Mouse (Mus musculus) neural tube, embryonic 14.5 days (tissue): ENCODE measurements at regions not wholly inside any gene's neighbourhood (a gene's known extent, or its start where the extent isn't known, plus 50 kb on each side); places are given as distances from the start of the nearest gene placed in this dataset.

ENCODE experiments used
- ATAC-seq: fragments of 200-750 bp; cut with Nextera tagmentation; 2 replicates; pipeline ENCODE4 v1.8.0; 2017; ENCODE audit warnings: low read depth, mild to moderate bottlenecking, moderate TSS enrichment, moderate library complexity
- H3K27ac ChIP-seq: fragments of 300-500 bp; sonication (generic); 2 replicates; pipeline ENCODE4 v1.5.1; 2014; ENCODE audit warnings: low read depth, mild to moderate bottlenecking, control low read depth, low read length, moderate library complexity, mixed read lengths
- H3K27me3 ChIP-seq: fragments of 300-500 bp; sonication (generic); 2 replicates; pipeline ENCODE4 v1.6.1; 2014; ENCODE audit warnings: low read length; ENCODE audit not compliant: control insufficient read depth, insufficient read depth
- H3K36me3 ChIP-seq: fragments of 300-500 bp; sonication (generic); 2 replicates; pipeline ENCODE4 v1.6.1; 2014; ENCODE audit warnings: low read length, mixed read lengths; ENCODE audit not compliant: control insufficient read depth, insufficient read depth
- H3K4me1 ChIP-seq: fragments of 300-500 bp; sonication (generic); 2 replicates; pipeline ENCODE4 v1.6.1; 2014; ENCODE audit warnings: low read length; ENCODE audit not compliant: control insufficient read depth, insufficient read depth
- H3K4me2 ChIP-seq: fragments of 300-500 bp; sonication (generic); 2 replicates; pipeline ENCODE4 v1.6.1; 2014; ENCODE audit warnings: mild to moderate bottlenecking, low read depth, low read length, control low read depth
- H3K4me3 ChIP-seq: fragments of 300-500 bp; sonication (generic); 2 replicates; pipeline ENCODE4 v1.5.1; 2014; ENCODE audit warnings: low read depth, low read length, control low read depth, mixed read lengths
- H3K9ac ChIP-seq: fragments of 300-500 bp; sonication (generic); replicated peaks from 2 replicates; pipeline ENCODE4 v1.6.1; 2014; ENCODE audit warnings: low read depth, mild to moderate bottlenecking, control low read depth, low read length, mixed read lengths
- H3K9me3 ChIP-seq: fragments of 300-500 bp; sonication (generic); 2 replicates; pipeline ENCODE4 v1.6.1; 2016; ENCODE audit warnings: low read length; ENCODE audit not compliant: control insufficient read depth
- WGBS: fragments of 180-500 bp; shearing (Covaris S2); extraction: QIAGEN DNeasy Blood & Tissue Kit; methylation state at CpG from one replicate; pipeline ENCODE4 v1.1.7; 2014; 5-methylcytosine and 5-hydroxymethylcytosine counted together

GRCm38 (mm10) chr9:112735761-112736160, 500.0 kb upstream of the Arpp21 start:
- no peaks in the 10 kb centered on the region for H3K9me3 ChIP-seq
- H3K4me1 ChIP-seq: no peaks in the 10 kb centered on the region
- ATAC-seq: no peak
- no peak overlapping the region for H3K4me2 ChIP-seq
- no peak overlapping the region for H3K9ac ChIP-seq
- H3K4me3 ChIP-seq: no peak overlapping the region
- H3K36me3 ChIP-seq: no peaks in the 10 kb centered on the region
- no peaks in the 10 kb centered on the region for H3K27me3 ChIP-seq
- H3K27ac ChIP-seq: no peak overlapping the region

DNA sequence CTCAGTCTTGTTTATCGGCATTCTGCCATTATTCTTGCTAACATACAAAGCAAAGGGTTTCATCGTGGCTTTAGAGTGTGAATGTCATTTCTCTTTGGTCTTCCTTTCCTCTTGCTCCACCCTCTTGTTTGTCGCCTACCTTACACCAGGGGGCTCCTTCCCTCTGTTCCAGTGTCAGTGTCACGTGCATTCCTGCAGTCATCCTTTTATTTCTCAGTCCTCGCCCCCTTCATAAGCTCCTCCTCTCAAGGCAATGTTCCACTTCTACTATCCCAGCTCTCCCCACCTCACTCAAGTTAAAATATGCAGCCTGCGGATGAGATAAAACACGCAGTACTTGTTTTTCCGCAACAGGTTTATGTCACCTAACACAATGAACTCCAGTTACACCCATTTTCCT, 489.8 kb upstream of the Arpp21 start:
- Histone ChIP-seq H3K9ac (no peak overlapping the region), H3K36me3 (no peaks in the 10 kb centered on the region), H3K27me3 (no peaks in the 10 kb centered on the region), H3K9me3 (no peaks in the 10 kb centered on the region), H3K4me3 (no peak overlapping the region), H3K4me1 (no peaks in the 10 kb centered on the region), H3K27ac (no peak overlapping the region), H3K4me2 (no peak overlapping the region)
- 40% methylated on average over 8 of the region's 8 CpGs for WGBS
- ATAC-seq: no peak; the same call in 1 of the 2 replicates

GRCm38 (mm10) chr9:112725103-112725502, 489.4 kb upstream of the Arpp21 start:
- Histone ChIP-seq H3K4me3 (no peak overlapping the region), H3K4me1 (no peaks in the 10 kb centered on the region), H3K9me3 (no peaks in the 10 kb centered on the region), H3K9ac (no peak overlapping the region), H3K4me2 (no peak overlapping the region), H3K27ac (no peak overlapping the region), H3K36me3 (no peaks in the 10 kb centered on the region), H3K27me3 (no peaks in the 10 kb centered on the region)
- no peak for ATAC-seq
- WGBS: 58% methylated on average over 4 of the region's 4 CpGs

GRCm38 (mm10) chr9:112723346-112723745, 487.6 kb upstream of the Arpp21 start:
- 81% methylated on average over 1 of the region's 1 CpGs for WGBS
- Histone ChIP-seq H3K4me2 (no peak overlapping the region), H3K27ac (no peak overlapping the region), H3K4me1 (no peaks in the 10 kb centered on the region), H3K9ac (no peak overlapping the region), H3K27me3 (no peaks in the 10 kb centered on the region), H3K9me3 (no peaks in the 10 kb centered on the region), H3K4me3 (no peak overlapping the region), H3K36me3 (no peaks in the 10 kb centered on the region)
- no peak for ATAC-seq

GRCm38 (mm10) chr9:112722501-112722900, 486.8 kb upstream of the Arpp21 start:
- Histone ChIP-seq H3K27me3 (no peaks in the 10 kb centered on the region), H3K9ac (no peak overlapping the region), H3K36me3 (no peaks in the 10 kb centered on the region), H3K4me2 (no peak overlapping the region), H3K9me3 (no peaks in the 10 kb centered on the region), H3K4me3 (no peak overlapping the region), H3K4me1 (no peaks in the 10 kb centered on the region), H3K27ac (no peak overlapping the region)
- ATAC-seq: no peak
- 91% methylated on average over 4 of the region's 4 CpGs for WGBS

DNA sequence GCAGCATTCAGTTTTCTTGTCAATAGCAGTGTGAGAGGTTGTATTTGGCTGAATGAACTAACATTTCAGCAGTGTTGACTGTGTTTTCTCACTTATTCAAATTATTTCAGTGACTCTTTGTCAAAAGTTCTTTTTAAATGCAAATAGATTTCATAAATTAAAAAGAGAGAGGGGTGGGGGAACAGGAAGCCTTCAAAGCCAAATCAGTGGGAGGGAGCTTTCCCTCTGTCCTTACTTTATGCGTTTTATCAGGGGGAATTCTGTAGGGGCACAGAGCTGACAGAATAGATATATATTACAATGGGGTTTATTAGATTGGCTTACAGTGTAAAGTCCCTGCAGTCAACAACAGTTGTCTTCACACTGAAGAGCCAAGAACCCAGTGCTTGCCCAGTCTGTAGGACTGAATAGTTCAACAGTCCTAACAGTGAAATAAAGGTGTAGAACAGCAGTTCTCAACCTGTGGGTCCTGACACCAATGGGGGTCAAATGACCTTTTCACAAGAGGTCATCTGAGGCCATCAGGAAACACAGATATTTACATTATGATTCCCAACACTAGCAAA, 479.5 kb upstream of the Arpp21 start:
- no peak overlapping the region for H3K27ac ChIP-seq
- ATAC-seq: no peak
- 29% methylated on average over 1 of the region's 1 CpGs for WGBS

DNA sequence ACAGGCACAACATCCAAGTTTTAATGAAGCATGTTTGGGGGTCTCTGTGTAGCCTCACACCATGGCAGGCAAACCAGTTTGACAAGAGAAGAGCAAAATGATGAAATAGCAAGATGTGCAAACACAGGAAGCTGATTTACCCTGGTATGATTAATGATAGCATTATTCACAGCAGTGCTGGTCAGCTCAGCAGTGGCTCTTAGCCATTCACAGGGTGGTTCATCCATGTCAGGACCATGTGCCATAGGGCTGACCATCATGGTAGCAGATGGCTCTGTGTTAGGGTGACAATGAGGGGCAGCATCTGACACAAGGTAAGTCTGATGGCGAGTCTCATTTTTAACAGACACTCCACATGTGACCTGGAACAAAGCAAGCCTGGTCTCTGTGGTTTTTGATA, 443.1 kb upstream of the Arpp21 start:
- no peak overlapping the region for H3K4me3 ChIP-seq
- H3K4me2 ChIP-seq: no peak overlapping the region
- no peak overlapping the region for H3K27ac ChIP-seq
- WGBS: 88% methylated on average over 1 of the region's 1 CpGs
- H3K4me1 ChIP-seq: no peaks in the 10 kb centered on the region
- no peak for ATAC-seq
- H3K9me3 ChIP-seq: no peaks in the 10 kb centered on the region
- H3K36me3 ChIP-seq: no peaks in the 10 kb centered on the region
- no peak overlapping the region for H3K9ac ChIP-seq
- no peaks in the 10 kb centered on the region for H3K27me3 ChIP-seq

More for the DNA sequence above, 479.5 kb upstream of the Arpp21 start:
- Histone ChIP-seq H3K4me1 (no peaks in the 10 kb centered on the region), H3K9ac (no peak overlapping the region), H3K27me3 (no peaks in the 10 kb centered on the region), H3K4me3 (no peak overlapping the region), H3K4me2 (no peak overlapping the region), H3K9me3 (no peaks in the 10 kb centered on the region), H3K36me3 (no peaks in the 10 kb centered on the region)

GRCm38 (mm10) chr9:112675232-112675631, 439.5 kb upstream of the Arpp21 start:
- no peak overlapping the region for H3K4me3 ChIP-seq
- no peak overlapping the region for H3K4me2 ChIP-seq
- WGBS: 59% methylated on average over 5 of the region's 5 CpGs
- H3K27ac ChIP-seq: no peak overlapping the region
- no peak overlapping the region for H3K9ac ChIP-seq
- no peaks in the 10 kb centered on the region for H3K4me1 ChIP-seq
- ATAC-seq: no peak
- no peaks in the 10 kb centered on the region for H3K9me3 ChIP-seq
- H3K36me3 ChIP-seq: no peaks in the 10 kb centered on the region
- H3K27me3 ChIP-seq: no peaks in the 10 kb centered on the region
